ENCODE assay signal across 22 mouse cellular contexts in the genomic region with DNA sequence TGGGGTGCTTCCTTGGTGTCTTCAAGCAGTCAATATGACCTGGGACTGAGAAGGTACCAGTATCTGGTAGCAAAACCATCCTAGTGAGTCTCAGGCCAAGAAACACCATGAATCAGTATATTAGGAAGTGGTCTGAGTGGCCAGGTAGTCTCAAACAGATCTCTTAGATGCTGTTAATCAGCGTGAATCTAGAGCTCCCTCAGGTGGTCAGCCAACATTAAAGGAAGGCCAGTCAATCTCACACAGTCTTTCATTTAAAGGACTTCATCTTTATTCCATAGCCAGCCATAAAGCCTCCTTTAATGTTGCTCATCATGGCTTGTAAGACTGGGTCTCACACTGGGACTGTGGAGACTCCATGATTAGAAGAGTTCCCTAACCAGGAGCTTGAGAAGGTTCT. TPM values are rescaled to one million over a fixed set of nuclear protein-coding genes. Genes with fewer than 3 reads are reported as not detected.
A peak's percentile ranks its signal among the peaks of the same experiment; 100 is the strongest.
DNase-seq lines count a peak whose midpoint lies in the region; ATAC-seq and TF ChIP-seq lines count a peak whose summit lies in the region.
"Had no signal": no experiment of that assay in that cellular context is flagged by ENCODE, and none has a peak within 500 bp of the region (broad histone marks: within the 10 kb centered on the region; RNA-seq: fewer than 3 reads in every experiment).

No protein-coding gene starts in this region.

- ATAC-seq in erythroid progenitor cell, adult 5-6 weeks (replicated peaks; ENCODE audit: low FRiP score, poor library complexity, severe bottlenecking): no peak
- ATAC-seq: activated CD4-positive, CD25-positive, alpha-beta regulatory T cell, adult 4 months; forebrain, embryonic 16.5 days had no signal

- TF ChIP-seq CTCF in layer of hippocampus, adult 2 months (conservative IDR thresholded peaks at IDR 0.05): no peak

- H3K27ac ChIP-seq in layer of hippocampus, adult 2 months: no peak overlapping the region
- H3K27ac ChIP-seq: embryonic facial prominence, embryonic 12.5 days; forebrain, embryonic 12.5 days; heart, embryonic 13.5 days; hindbrain, embryonic 15.5 days had no signal

- peak; percentile 8 for DNase-seq in adrenal gland, postnatal 14 days
- no peak for DNase-seq in adrenal gland, adult 18-20 months (ENCODE audit: low spot score in 2 of 2)
- DNase-seq in 416B (ENCODE audit: low read depth) (peak; percentile 16), ES-CJ7 (ENCODE audit: low read depth, low spot score) (peak; percentile 53), R1 (ENCODE audit: low read depth, low spot score) (peak; percentile 36)
- no peak for DNase-seq in kidney, adult 11 months
- DNase-seq in layer of hippocampus, adult 2 months (ENCODE audit: low spot score in 2 of 2): no peak
- DNase-seq: adrenal gland, adult 2 months; cerebellum, adult 2 months; cerebellum, postnatal 14 days; gastrocnemius, postnatal 14 days; heart, postnatal 36 days; kidney, adult 2 months had no signal

- H3K4me3 ChIP-seq in layer of hippocampus, adult 2 months: no peak overlapping the region
- H3K4me3 ChIP-seq: embryonic facial prominence, embryonic 12.5 days; forebrain, embryonic 12.5 days; heart, embryonic 13.5 days; hindbrain, embryonic 15.5 days had no signal

RNA-seq across cellular contexts. Expression of a gene that starts 25.7 kb away (rescaled TPM):
- total RNA-seq in adrenal gland, postnatal 14 days (2021): not detected in 2 replicates
- not detected for total RNA-seq in adrenal gland, adult 18-20 months (2021)
- total RNA-seq in erythroid progenitor cell, adult 5-6 weeks (2015; ENCODE audit: low replicate concordance): not detected in 2 replicates
- total RNA-seq in erythroid progenitor cell, adult 5-6 weeks (2017; ENCODE audit: low replicate concordance): not detected in 2 replicates
- total RNA-seq in layer of hippocampus, adult 2 months (2021): not detected
- total RNA-seq: adrenal gland, adult 2 months; adrenal gland, postnatal 36 days; common myeloid progenitor, adult 5-6 weeks; gastrocnemius, postnatal 14 days; heart, postnatal 36 days had no signal

Comparison
In these comparisons a context has a peak if more than half of its experiments do, and no peak if none do; other contexts are left out.
1. DNase-seq: peak in adrenal gland, postnatal 14 days (single experiment), 416B (single experiment), ES-CJ7 (single experiment) and R1 (single experiment); none in adrenal gland, adult 18-20 months (0 of 2), kidney, adult 11 months (single experiment) and layer of hippocampus, adult 2 months (0 of 2).